Mouse (Mus musculus) lung, adult 2 months (tissue): ENCODE results near the gene Myo3b. TPM values are rescaled to one million over a fixed set of nuclear protein-coding genes. Genes with fewer than 3 reads are reported as not detected.

ENCODE experiments used
- DNase-seq: peaks from one replicate; pipeline ENCODE4 v3.0.0; 2022
- H3K4me1 ChIP-seq: fragments of 200-500 bp; 2 replicates; pipeline ENCODE4 v1.6.1; 2011; ENCODE audit warnings: low read length; ENCODE audit not compliant: control insufficient read depth, insufficient read depth
- H3K4me3 ChIP-seq: fragments of 200-500 bp; replicated peaks from 2 replicates; pipeline ENCODE3; 2011; ENCODE audit warnings: low read depth, mild to moderate bottlenecking, control low read depth, low read length; ENCODE audit errors: extremely low read depth
- CTCF ChIP-seq: fragments of 200-500 bp; IDR thresholded peaks from 2 replicates; pipeline ENCODE4 v1.5.1; 2011; ENCODE audit warnings: mild to moderate bottlenecking, low read length, control low read depth; ENCODE audit not compliant: insufficient read depth
- POLR2A ChIP-seq: fragments of 200-500 bp; IDR thresholded peaks from 2 replicates; pipeline ENCODE4 v1.6.1; 2011; ENCODE audit warnings: low read depth, mild to moderate bottlenecking, control low read depth, low read length, borderline replicate concordance; ENCODE audit errors: extremely low read depth
- WGBS: fragments of 180-500 bp; shearing (Covaris S2); methylation state at CpG from one replicate; pipeline ENCODE4 v1.1.7; 2018; 5-methylcytosine and 5-hydroxymethylcytosine counted together
- polyA plus RNA-seq: library from polyadenylated mRNA; depleted of rRNA; stranded (reverse); fragments of >200 nt; gene quantifications from 2 replicates; pipeline ENCODE4 v1.2.3, GENCODE M21; 2012

Gene Myo3b
- polyA plus RNA-seq, 1 experiment: 0.19 TPM

DNA sequence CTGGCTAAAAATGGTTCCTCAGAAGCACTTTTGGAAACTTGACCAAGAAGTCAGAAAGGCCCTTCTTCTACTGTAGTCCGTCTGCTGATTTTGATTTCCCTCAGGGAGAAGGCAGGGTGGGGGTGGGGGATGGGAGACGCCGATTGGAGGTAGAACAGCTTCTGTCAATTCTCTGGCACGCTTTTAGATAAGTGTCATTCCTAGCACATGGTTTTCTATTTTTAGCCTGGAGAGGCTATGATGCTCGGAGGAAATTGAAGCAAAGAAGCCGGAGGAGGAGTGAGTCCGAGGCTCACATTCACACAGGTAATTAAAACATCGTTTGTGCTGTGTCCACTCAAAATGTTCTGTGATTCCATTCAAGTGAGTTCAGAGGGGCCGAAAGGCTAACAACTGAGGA, 276.2 kb downstream of the Myo3b start:
- TF ChIP-seq POLR2A: no peak
- TF ChIP-seq CTCF: no peak
- H3K4me3 ChIP-seq: no peak overlapping the region
- WGBS: 41% methylated on average over 9 of the region's 9 CpGs
- H3K4me1 ChIP-seq: no peaks in the 10 kb centered on the region
- no peak for DNase-seq

DNA sequence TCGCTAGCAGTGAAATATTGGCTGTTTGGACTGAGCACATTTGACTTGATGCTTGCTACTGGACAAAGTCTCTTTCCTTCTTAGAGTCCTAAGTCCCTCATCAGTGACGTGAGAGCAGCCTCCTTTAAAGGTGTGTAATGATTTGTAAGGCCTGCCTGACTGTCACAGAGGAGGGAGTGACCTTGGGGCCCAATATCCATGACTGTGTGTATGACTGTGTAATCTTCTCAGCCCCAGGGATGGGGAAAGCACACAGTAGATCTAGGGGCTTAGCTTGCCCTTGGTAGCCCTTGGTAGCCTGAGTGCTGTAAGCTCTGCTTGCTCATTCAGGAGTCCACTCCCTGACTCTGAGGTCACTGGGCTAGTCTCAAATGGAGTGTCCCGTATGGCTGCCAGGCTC, 276.8 kb downstream of the Myo3b start:
- 74% methylated on average over 3 of the region's 3 CpGs for WGBS
- TF ChIP-seq CTCF (no peak), POLR2A (no peak)
- DNase-seq: no peak
- H3K4me3 ChIP-seq: no peak overlapping the region
- no peaks in the 10 kb centered on the region for H3K4me1 ChIP-seq

DNA sequence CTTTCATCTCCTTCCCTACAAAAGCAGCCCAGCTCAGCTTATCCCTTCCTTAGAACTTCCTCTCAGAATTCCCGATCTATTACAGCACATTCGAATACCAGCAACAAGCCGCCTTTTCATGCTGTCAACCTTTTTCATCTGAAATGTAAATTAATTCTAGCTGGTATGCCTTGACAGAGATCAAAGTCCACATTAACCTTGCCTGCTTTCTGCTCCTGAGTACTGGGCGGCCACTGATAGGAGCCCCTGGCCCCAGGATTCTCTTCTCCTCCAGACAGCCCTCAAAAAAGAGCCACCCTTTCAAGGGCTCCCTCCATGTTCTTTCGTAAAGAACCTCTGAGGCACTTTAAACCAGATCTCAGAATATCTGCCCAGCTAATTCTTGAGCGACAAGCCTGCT, 278.9 kb downstream of the Myo3b start:
- 59% methylated on average over 6 of the region's 6 CpGs for WGBS

DNA sequence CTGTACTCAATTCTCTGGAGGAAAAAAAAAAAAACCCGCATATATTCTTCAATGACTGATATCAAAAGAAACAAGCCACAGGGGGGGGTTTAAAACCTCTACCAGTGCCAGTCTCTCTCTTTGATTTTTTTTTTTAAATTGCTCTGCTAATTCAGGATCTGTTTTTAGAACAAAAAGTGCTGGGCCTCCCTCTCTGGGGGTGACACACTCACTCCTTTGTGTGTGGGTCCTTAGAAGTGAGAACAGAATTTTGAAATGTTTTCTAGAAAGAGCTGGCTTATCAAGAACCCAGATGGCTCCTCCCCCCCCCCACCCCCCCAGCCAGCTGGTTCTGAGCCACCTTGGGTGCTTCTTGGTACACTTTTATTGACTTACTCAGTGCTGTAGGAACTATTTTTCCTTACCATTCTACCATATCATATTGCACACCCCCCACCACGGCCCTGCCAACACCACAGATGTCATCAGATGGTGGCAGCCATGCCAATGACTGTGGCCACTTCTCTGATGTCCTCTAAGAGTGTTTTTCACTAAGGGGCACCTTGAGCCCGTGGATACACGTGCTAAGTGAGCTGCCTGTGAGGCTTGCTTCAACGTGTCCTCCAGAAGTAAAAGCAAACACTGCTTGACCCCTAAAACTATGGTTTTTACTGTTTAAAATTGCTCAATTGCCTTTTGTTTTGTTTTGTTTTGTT, 280.1 kb downstream of the Myo3b start:
- no peak overlapping the region for H3K4me3 ChIP-seq
- H3K4me1 ChIP-seq: peaks cover 3% of the 10 kb centered on the region; the same call in 1 of the 2 replicates
- DNase-seq: no peak
- WGBS: 57% methylated on average over 5 of the region's 5 CpGs
- TF ChIP-seq POLR2A (no peak), CTCF (no peak)

More for the DNA sequence above, 278.9 kb downstream of the Myo3b start:
- Histone ChIP-seq H3K4me1 (peaks cover 3% of the 10 kb centered on the region; the same call in 1 of the 2 replicates), H3K4me3 (no peak overlapping the region)
- DNase-seq: no peak
- TF ChIP-seq CTCF: no peak
- no peak for TF ChIP-seq POLR2A

DNA sequence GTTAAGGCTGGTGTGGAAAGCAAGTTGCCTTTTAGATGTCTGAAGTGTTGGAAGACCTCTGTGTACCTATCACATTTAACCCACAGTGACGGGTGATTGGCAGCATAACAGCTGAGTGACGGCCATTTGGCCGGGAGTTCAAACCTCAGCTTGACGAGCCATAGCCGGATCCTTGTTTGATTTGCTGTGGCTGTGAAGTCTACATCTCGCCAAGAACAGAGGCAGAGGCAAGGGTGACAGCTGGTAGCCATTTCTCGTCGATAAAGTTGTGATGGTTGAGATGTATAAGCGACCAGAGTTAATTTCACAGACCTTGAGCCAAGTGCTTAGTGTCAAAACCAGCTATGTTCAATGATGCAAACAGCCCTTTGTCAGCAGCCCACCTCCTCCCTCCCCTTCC, 283.8 kb downstream of the Myo3b start:
- TF ChIP-seq CTCF (no peak), POLR2A (no peak)
- no peak overlapping the region for H3K4me3 ChIP-seq
- DNase-seq: no peak

DNA sequence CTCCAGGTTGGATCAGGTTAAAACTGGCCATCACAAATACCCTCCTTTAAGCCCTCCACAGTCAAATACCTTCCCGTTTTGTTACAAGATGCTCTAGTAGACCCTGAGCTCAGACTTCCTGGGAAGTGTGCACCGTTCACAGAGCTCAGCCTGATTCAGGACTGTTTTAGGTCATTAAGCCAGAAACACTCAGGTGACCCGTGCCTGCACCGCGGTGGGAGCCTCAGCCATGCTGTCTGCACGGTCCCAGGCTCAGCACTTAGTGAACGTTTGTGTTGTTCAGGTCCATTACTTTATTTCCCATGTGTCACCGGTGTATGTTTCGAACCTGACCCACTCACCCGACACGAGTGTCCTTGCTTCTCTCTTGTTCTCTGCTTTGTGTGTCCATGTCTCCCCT, 288.7 kb downstream of the Myo3b start:
- no peak for DNase-seq
- no peak for TF ChIP-seq CTCF
- no peak for TF ChIP-seq POLR2A
- 82% methylated on average over 11 of the region's 11 CpGs for WGBS
- Histone ChIP-seq H3K4me3 (no peak overlapping the region), H3K4me1 (no peaks in the 10 kb centered on the region)

More for the DNA sequence above, 283.8 kb downstream of the Myo3b start:
- H3K4me1 ChIP-seq: peaks cover 3% of the 10 kb centered on the region; the same call in 1 of the 2 replicates
- 75% methylated on average over 9 of the region's 9 CpGs for WGBS

DNA sequence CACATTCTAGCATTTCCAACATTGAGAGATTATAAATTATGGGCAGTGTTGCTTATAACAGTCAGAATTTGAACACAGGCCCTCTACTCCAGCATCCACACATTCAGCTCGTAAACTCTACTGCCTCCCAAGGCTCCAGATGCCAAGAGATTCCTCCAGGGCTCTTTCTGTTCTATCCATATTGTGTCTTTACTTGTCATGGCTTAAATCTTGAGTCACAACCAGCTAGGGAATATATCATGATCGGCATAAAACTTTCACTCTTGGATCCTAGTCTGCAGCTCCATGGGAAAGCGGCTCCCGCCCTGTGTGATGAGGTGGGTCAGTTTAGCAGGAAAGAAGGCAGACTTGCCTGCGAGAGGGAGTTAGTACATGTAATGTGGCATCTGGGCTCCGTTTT, 294.0 kb downstream of the Myo3b start:
- Histone ChIP-seq H3K4me3 (no peak overlapping the region), H3K4me1 (peaks cover 9% of the 10 kb centered on the region)
- DNase-seq: no peak
- no peak for TF ChIP-seq POLR2A
- 92% methylated on average over 6 of the region's 6 CpGs for WGBS

DNA sequence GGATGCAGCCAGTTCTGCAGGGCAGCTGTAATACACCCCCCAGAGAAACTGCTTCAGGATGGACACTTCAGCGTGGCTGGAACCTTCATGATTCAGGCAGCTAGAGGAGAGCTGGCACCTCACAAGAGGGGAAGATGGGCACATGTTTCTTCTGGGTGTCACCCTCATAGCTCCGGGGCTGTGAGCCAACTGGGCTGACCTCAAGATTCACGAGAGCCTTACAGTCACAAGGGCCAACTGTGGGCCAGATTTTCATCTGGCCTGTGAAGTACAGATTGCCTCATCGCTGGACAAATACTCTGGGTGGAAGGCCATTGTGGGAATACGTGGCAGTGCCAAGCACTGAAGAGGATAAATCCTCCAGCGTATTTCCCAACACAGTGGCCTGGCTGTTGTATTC, 294.6 kb downstream of the Myo3b start:
- Histone ChIP-seq H3K4me3 (no peak overlapping the region), H3K4me1 (peaks cover 9% of the 10 kb centered on the region)
- DNase-seq: peak; percentile 69
- 41% methylated on average over 6 of the region's 6 CpGs for WGBS
- no peak for TF ChIP-seq CTCF
- TF ChIP-seq POLR2A: no peak

DNA sequence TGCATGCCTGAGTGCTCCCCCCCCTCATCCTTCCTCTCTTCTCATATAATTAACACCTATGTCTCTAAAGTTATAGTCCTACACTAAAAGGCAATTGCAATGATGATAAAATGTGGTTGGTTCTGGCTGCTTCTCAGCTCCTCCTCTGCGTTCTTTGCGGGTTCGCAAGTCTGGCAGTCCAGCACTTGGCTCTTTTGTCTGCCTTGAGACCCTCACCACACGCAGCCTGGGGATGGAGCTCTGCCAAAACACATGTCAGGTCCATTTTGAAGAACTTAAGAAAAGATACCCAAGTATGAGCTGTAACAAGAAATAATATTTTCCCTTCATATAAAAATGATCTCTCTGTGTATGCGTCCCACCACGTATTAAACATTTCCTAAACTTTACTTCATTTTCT, 297.6 kb downstream of the Myo3b start:
- no peak for DNase-seq
- 59% methylated on average over 6 of the region's 6 CpGs for WGBS
- TF ChIP-seq POLR2A (no peak), CTCF (no peak)

DNA sequence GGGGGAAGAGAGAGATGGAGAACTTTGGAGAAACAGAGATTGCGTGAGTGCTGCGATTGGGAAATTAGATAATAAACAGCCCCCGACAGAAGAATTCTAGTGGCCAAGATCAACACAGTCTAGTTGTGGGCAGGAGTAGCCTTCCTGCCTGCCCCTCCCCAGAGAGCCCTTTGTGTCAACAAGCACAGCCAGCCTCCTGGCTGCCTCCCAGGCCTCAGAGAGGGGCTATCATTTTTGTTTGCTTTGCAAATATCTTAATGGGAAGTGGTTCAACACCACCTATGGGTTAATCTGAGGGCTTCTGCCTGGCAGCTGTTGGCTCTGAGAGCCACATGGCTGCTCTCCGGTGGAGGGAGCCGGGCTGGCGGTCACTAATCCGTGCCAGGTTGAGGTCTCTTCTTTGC, 298.3 kb downstream of the Myo3b start:
- no peak for TF ChIP-seq CTCF
- no peak for TF ChIP-seq POLR2A
- DNase-seq: peak; percentile 72
- 4% methylated on average over 7 of the region's 7 CpGs for WGBS
- H3K4me3 ChIP-seq: peak overlapping the region; percentile 5
- peaks cover 9% of the 10 kb centered on the region for H3K4me1 ChIP-seq

More for the DNA sequence above, 297.6 kb downstream of the Myo3b start:
- Histone ChIP-seq H3K4me3 (no peak overlapping the region), H3K4me1 (peaks cover 9% of the 10 kb centered on the region)
